Mouse (Mus musculus) thymus, adult 2 months (tissue): ENCODE measurements around the gene Shq1. TPM values are rescaled to one million over a fixed set of nuclear protein-coding genes. Genes with fewer than 3 reads are reported as not detected.

Source experiments
- DNase-seq: peaks from one replicate; pipeline ENCODE4 v3.0.0; 2021
- H3K27ac ChIP-seq: fragments of 200-500 bp; 2 replicates; pipeline ENCODE4 v1.5.1; 2012; ENCODE audit warnings: low read length, control low read depth; ENCODE audit not compliant: control insufficient read depth, insufficient read depth
- H3K27me3 ChIP-seq: fragments of 200-500 bp; 2 replicates; pipeline ENCODE4 v1.6.1; 2012; ENCODE audit warnings: mild to moderate bottlenecking, low read length, moderate library complexity, mixed read lengths; ENCODE audit not compliant: control insufficient read depth, insufficient read depth
- H3K36me3 ChIP-seq: fragments of 200-500 bp; 2 replicates; pipeline ENCODE4 v1.6.1; 2012; ENCODE audit warnings: mild to moderate bottlenecking, low read length, moderate library complexity; ENCODE audit not compliant: control insufficient read depth, insufficient read depth
- H3K4me1 ChIP-seq: fragments of 200-500 bp; replicated peaks from 2 replicates; pipeline ENCODE4 v1.6.1; 2012; ENCODE audit warnings: low read length; ENCODE audit not compliant: control insufficient read depth, insufficient read depth
- H3K4me3 ChIP-seq: fragments of 200-500 bp; 2 replicates; pipeline ENCODE4 v1.5.1; 2012; ENCODE audit warnings: mild to moderate bottlenecking, low read length, control low read depth, moderate library complexity; ENCODE audit not compliant: control insufficient read depth, insufficient read depth
- CTCF ChIP-seq: fragments of 200-500 bp; IDR thresholded peaks from 2 replicates; pipeline ENCODE4 v1.5.1; 2012; ENCODE audit warnings: mild to moderate bottlenecking, control low read depth, low read length, moderate library complexity, borderline replicate concordance; ENCODE audit not compliant: control insufficient read depth, poor library complexity, insufficient read depth; ENCODE audit errors: extremely low read depth
- POLR2A ChIP-seq: fragments of 200-500 bp; IDR thresholded peaks from 2 replicates; pipeline ENCODE4 v1.6.1; 2012; ENCODE audit warnings: mild to moderate bottlenecking, low read length, control low read depth, moderate library complexity; ENCODE audit not compliant: control insufficient read depth, poor library complexity, insufficient read depth; ENCODE audit errors: extremely low read depth
- WGBS: fragments of 180-500 bp; shearing (Covaris S2); methylation state at CpG from one replicate; pipeline ENCODE4 v1.1.7; 2018; 5-methylcytosine and 5-hydroxymethylcytosine counted together
- polyA plus RNA-seq: library from polyadenylated mRNA; depleted of rRNA; stranded (reverse); fragments of >200 nt; gene quantifications from 2 replicates; pipeline ENCODE4 v1.2.3, GENCODE M21; 2012

Shq1 gene
- polyA plus RNA-seq, 1 experiment = 5.1 TPM

GRCm38 (mm10) chr6:100674974-100675373 lies 4.0 kb upstream of the Shq1 start:
- no peaks in the 10 kb centered on the region for H3K27me3 ChIP-seq
- 20% methylated on average over 6 of the region's 6 CpGs for WGBS
- H3K4me1 ChIP-seq = no peaks in the 10 kb centered on the region
- no peak overlapping the region for H3K27ac ChIP-seq
- DNase-seq = no peak
- H3K36me3 ChIP-seq = no peaks in the 10 kb centered on the region
- no peak overlapping the region for H3K4me3 ChIP-seq
- no peak for TF ChIP-seq CTCF
- no peak for TF ChIP-seq POLR2A

- H3K27ac ChIP-seq = no peak overlapping the region
- H3K4me3 ChIP-seq = no peak overlapping the region
- no peak for TF ChIP-seq CTCF
- no peak for TF ChIP-seq POLR2A
- no peaks in the 10 kb centered on the region for H3K4me1 ChIP-seq
- DNase-seq = no peak
- no peaks in the 10 kb centered on the region for H3K27me3 ChIP-seq
- H3K36me3 ChIP-seq = no peaks in the 10 kb centered on the region
- 9% methylated on average over 7 of the region's 7 CpGs for WGBS
Observed at GRCm38 (mm10) chr6:100671401-100671800, 444 bp upstream of the Shq1 start.

- 0 out of 2 replicates have a peak, but pooled peaks have one; percentile 3 for TF ChIP-seq POLR2A
- no peak for TF ChIP-seq CTCF
- no peaks in the 10 kb centered on the region for H3K27me3 ChIP-seq
- no peaks in the 10 kb centered on the region for H3K36me3 ChIP-seq
- DNase-seq = peak; percentile 32
- under 1% methylated on average over 32 of the region's 32 CpGs for WGBS
- H3K4me3 ChIP-seq = peak overlapping the region; percentile 75
- no peaks in the 10 kb centered on the region for H3K4me1 ChIP-seq
- no peak overlapping the region for H3K27ac ChIP-seq
Observed at GRCm38 (mm10) chr6:100670370-100670841, 551 bp downstream of the Shq1 start.

- 94% methylated on average over 2 of the region's 2 CpGs for WGBS
- DNase-seq = no peak
- Histone ChIP-seq H3K27me3 (no peaks in the 10 kb centered on the region), H3K27ac (no peak overlapping the region), H3K36me3 (no peaks in the 10 kb centered on the region), H3K4me1 (no peaks in the 10 kb centered on the region), H3K4me3 (no peak overlapping the region)
- no peak for TF ChIP-seq POLR2A
- TF ChIP-seq CTCF = no peak
Observed at GRCm38 (mm10) chr6:100668858-100669257, 2.1 kb downstream of the Shq1 start.

GRCm38 (mm10) chr6:100667644-100668043 lies 3.3 kb downstream of the Shq1 start:
- TF ChIP-seq POLR2A (no peak), CTCF (no peak)
- DNase-seq = no peak
- no peaks in the 10 kb centered on the region for H3K27me3 ChIP-seq
- WGBS = 97% methylated on average over 8 of the region's 8 CpGs
- no peak overlapping the region for H3K27ac ChIP-seq
- H3K36me3 ChIP-seq = no peaks in the 10 kb centered on the region
- H3K4me3 ChIP-seq = no peak overlapping the region
- no peaks in the 10 kb centered on the region for H3K4me1 ChIP-seq

GRCm38 (mm10) chr6:100662224-100662623 lies 8.7 kb downstream of the Shq1 start:
- 89% methylated on average over 6 of the region's 6 CpGs for WGBS
- H3K4me1 ChIP-seq = no peaks in the 10 kb centered on the region
- H3K4me3 ChIP-seq = no peak overlapping the region
- no peaks in the 10 kb centered on the region for H3K27me3 ChIP-seq
- no peak overlapping the region for H3K27ac ChIP-seq
- no peaks in the 10 kb centered on the region for H3K36me3 ChIP-seq
- no peak for TF ChIP-seq POLR2A
- no peak for TF ChIP-seq CTCF
- DNase-seq = no peak

- TF ChIP-seq CTCF (no peak), POLR2A (no peak)
- Histone ChIP-seq H3K27me3 (no peaks in the 10 kb centered on the region), H3K27ac (no peak overlapping the region), H3K4me3 (no peak overlapping the region), H3K36me3 (no peaks in the 10 kb centered on the region), H3K4me1 (no peaks in the 10 kb centered on the region)
- no peak for DNase-seq
- WGBS = 98% methylated on average over 5 of the region's 5 CpGs
Observed at GRCm38 (mm10) chr6:100660395-100660794, 10.6 kb downstream of the Shq1 start.
